Mouse (Mus musculus): ENCODE results near the gene Nepn.

The Nepn gene

GRCm38 (mm10) chr10:52405160-52405559 lies 16.4 kb downstream of the Nepn start:
- DNase-seq (ENCODE audit: low read depth, low spot score), result no peak

DNA sequence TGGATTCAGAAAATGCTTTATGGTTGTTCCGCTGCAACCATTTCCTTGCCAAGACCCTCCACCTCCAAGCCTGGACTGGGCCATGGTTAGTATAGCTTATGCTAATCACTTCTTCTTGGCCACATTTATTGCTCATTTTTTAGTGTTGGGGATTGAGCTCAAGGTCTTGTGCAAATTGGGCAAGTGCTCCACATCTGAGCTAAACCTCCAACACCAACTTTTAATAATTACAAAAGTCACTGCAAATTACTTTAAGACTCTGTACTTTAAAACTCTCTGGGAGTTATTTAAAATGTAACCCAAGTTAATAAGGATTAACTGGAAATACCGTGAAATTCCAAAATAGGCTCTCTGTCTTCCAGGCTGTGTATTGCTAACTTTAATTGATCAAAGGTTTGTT lies 18.8 kb downstream of the Nepn start:
- DNase-seq (ENCODE audit: low read depth, low spot score), result no peak

- no peak for DNase-seq (ENCODE audit: low read depth, low spot score)
Observed at GRCm38 (mm10) chr10:52415020-52415419, 26.2 kb downstream of the Nepn start.

GRCm38 (mm10) chr10:52416458-52416857 lies 27.7 kb downstream of the Nepn start:
- DNase-seq (ENCODE audit: low read depth, low spot score), result peak; percentile 75

- DNase-seq (ENCODE audit: low read depth, low spot score), result peak; percentile 97
Observed at GRCm38 (mm10) chr10:52417299-52417997, 28.7 kb downstream of the Nepn start, which contains the start of gene Nus1. Nus1 (plus strand) TSS chr10:52417547.

DNA sequence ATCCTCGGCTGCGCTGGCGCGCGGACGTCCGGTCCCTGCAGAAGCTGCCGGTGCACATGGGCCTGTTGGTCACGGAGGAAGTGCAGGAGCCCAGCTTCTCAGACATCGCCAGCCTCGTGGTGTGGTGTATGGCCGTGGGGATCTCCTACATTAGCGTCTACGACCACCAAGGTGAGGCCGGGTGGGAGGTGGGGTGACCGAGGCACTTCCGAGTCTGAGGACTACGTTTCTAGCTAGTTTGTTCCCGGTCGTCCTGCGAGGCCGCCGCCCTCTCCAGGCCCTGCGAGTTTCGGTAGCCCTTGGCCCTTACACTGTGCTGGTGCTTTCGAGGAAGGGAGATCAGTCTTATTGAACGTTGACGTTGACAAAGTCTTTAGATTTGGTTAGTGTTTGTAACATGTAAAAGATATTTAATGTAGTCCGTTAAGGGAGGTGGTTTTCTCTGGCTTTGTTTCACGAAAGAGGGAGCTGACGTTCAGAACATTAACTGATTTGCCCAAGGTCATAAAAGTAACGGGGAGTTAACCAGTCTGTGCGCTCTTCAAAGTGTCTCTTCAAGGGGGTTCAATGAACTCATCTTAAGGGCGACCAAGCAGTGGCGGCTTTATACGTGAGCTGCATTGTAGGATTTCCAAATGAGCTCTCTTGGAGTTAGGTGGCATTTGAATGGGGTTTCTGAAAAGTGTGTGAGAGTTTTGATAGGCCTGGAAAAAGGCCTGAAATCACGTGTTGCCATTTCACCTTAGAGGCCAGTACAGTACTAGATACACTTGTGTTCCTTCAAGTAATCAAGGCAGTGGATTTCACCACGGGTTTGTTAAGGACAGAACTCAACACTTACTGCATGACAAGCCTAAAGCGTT lies 29.5 kb downstream of the Nepn start:
- DNase-seq (ENCODE audit: low read depth, low spot score), result peak; percentile 57

DNA sequence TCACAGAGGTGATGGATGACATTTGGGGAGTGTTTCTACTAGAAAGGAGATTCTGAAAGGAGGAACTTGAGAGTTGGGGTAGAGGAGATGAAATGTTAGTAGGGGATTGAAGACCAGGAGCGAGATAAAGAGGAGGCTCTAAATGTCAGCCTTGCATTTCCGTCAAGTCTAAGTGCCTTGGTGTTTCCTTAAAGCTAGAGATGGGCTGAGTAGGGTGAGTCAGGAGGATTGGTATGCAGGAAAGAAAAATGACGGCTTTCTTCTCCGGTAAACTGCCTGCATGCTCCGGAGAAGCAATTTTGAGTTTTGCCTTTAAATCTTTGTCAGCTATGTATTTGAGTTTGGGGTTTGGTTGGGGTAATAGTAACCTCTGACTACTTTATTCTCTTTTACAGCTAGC lies 30.2 kb downstream of the Nepn start:
- DNase-seq (ENCODE audit: low read depth, low spot score), result peak; percentile 75

GRCm38 (mm10) chr10:52419402-52419801 lies 30.6 kb downstream of the Nepn start:
- DNase-seq (ENCODE audit: low read depth, low spot score), result peak; percentile 32

DNA sequence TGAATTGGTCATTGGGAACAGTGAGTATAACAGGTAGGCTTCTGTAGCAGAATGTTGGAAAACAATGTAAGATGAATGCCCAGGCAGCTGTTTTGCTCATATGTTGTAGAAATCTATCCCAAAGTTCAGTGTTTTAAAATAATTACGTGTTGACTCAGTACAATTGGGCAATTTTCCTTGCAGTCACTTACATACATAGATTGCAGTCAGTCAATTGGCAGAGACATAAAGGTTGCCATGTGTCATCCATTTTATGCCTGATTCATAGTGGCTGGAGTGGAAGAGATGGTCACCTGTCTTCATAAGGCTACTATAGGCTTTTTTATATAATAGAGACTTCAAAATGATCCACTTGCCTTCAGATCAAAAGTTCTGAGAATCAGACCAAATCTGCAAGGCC lies 31.8 kb downstream of the Nepn start:
- peak; percentile 54 for DNase-seq (ENCODE audit: low read depth, low spot score)

DNA sequence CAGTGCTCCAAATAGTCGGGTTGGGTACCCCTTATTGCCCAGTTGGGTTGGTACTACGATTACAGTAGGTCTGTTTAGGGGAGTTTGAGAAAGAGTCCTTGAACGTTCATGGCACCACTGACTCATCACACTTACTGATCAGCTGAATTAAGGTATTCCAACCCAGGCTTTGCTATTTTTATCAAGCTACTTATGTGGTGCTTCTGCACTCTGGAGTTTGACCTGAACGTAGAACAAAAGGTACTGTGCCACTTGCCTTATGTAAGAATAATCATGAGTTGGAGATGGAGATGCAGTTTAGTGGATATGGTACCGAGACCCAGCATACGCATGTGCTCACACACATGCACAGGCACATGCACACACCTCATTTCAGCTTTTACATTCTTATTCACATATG lies 32.9 kb downstream of the Nepn start:
- DNase-seq (ENCODE audit: low read depth, low spot score), result no peak

DNA sequence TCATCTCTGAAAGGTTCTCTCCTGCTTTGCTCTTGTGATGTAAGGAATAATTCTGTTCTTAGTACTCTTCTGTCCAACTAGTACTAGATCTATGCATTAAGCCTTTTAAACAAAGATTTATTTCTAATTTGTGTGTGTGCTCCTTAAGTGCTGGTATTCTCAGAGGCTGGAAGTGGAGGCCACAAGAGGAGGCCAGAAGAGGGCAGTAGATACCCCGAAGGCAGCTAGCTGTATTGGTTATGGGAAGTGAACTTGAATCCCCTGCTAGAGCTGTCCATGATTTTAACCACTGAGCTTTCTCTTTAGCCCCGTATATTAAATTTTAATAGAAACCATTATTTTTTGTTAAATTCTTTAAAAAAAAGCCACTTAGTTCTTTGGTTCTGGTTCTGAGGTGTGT lies 34.3 kb downstream of the Nepn start:
- DNase-seq (ENCODE audit: low read depth, low spot score), result peak; percentile 24

GRCm38 (mm10) chr10:52426314-52426980 lies 37.7 kb downstream of the Nepn start:
- DNase-seq (ENCODE audit: low read depth, low spot score), result no peak

DNA sequence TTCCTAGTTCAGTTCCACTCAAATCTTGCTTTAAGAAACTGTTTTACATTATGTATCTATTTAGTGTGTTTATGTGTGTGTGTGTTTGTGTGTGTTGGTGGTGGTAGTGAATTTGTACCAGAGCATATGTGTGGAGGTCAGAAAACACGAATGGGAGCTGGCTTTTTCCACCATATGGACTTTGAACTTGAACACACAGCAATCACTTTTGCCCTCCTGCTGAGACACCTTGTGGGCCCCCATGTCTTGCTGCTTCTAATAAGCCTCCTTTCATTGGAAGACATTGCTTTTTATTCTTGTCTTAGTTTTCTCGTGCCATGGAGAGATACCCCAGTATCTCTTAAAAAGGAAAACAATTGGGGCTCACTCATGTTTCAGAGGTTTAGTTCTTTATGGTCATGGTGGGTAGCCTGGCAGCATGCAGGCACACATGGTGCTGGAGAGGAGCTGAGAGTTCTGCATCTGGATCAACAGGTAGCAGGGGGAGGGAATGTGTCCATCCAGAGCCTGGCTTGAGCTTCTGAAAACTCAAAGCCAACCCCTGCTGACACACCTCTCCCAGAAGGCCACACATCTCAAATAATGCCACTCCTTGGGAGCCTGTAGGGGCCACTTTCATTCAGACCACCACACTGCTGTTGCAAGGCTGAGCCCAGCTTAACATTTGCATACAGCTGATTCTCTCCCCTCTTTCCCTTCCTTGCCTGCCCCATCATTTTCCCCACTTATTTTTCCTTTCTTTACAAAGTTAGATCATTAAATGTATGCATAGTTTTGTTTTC lies 39.1 kb downstream of the Nepn start:
- DNase-seq (ENCODE audit: low read depth, low spot score), result no peak

DNA sequence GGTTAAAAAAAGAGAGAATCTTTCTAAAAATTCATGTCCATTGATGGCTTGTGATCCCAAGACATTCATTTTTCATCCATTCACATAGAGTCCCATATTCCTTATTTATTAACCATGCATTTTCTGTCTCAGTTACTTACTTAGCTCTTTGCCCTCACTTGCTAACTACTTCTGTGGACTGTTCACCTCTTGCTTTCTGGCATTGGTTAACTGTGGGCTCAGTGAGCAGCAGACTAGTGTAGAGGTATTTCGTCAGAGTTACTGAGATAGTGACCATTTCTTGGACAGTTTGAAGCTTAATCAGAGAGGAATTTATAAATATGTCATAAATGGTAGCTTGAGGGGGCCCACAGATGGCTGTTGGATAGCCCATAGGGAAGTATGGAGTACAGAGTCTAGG lies 42.2 kb downstream of the Nepn start:
- DNase-seq (ENCODE audit: low read depth, low spot score), result no peak

DNA sequence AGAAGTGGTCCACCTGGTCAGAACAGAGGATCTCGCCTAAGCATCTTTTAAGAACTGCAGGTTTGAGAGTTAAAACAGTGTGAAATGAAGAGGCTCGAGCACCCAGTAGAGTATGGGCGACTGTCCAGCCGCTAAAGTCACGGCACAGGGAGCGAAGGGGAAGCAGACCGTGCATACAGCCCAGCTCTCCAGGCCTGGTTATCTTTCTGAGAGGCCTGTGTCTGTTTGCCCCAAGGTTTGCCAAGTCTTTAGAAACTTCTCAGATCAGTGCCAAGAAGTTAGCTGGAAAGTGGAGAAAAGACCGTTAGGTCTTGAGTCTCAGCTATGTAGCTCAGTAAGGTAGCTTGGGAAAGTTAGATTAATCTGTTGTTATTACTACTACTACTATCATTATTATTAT lies 46.1 kb downstream of the Nepn start:
- no peak for DNase-seq (ENCODE audit: low read depth, low spot score)

Measured in 3T3-L1 (cell line).